Mouse (Mus musculus): Measurements from ENCODE around the gene Gtf2ird2.

The Gtf2ird2 gene

DNA sequence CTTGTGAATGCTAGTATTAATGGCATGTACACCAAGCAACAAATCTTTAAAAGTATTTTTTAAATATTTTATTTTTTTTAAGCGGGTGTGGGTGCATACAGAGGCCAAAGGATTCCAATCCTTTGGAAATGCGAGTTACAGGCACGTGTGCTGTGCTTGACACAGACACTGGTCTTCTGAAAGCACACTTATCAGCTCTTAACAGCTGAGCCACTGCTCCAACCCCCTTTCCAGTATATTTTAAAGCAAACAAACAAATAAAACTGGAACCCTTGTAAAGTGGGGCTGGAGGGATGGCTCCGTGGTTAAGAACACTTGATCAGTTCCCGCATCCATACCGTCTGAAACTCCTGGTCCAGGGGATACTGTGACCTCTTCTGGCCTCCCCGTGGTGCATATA, 657 bp upstream of the Gtf2ird2 start:
- no peak for DNase-seq

- no peak for DNase-seq
Measured at GRCm38 (mm10) chr5:134186059-134186458, 2.2 kb downstream of the Gtf2ird2 start.

DNA sequence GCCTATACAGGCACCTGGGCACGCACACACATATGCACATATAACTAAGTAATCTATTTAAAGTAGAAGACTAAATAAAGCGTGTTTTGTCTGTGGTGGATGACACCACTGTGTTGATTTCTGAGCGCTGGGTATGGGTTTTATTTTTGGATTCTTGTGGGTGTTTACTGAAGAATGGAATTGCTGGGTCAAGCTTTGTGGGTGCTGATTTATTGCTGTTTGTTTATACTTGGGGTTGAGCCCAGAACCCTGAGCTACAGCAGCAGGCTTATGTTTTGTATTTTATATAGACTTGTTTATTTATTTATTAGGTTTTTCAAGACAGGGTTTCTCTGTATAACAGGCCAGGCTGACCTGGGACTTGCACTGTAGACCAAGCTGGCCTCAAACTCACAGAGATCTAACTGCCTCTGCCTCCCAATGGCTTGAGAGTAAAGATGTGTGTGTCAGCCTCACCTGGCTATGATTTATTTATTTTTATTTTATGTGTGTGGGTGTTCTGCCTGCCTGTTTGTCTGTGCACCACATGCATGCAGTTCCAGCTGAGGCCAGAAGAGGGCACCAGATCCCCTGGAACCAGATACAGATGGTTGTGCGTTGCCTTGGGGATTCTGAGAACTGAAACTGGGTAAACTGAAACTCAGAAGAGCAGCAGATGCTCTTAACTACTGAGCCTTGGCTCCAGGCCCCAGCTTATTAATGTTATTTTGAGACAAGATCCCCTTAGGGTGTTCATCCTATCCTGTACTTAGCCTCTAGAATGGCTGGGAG, 3.3 kb downstream of the Gtf2ird2 start:
- peak; percentile 67 for DNase-seq

- DNase-seq = no peak
Measured at GRCm38 (mm10) chr5:134188571-134188970, 4.8 kb downstream of the Gtf2ird2 start.

GRCm38 (mm10) chr5:134193664-134194063, 9.8 kb downstream of the Gtf2ird2 start:
- no peak for DNase-seq

DNA sequence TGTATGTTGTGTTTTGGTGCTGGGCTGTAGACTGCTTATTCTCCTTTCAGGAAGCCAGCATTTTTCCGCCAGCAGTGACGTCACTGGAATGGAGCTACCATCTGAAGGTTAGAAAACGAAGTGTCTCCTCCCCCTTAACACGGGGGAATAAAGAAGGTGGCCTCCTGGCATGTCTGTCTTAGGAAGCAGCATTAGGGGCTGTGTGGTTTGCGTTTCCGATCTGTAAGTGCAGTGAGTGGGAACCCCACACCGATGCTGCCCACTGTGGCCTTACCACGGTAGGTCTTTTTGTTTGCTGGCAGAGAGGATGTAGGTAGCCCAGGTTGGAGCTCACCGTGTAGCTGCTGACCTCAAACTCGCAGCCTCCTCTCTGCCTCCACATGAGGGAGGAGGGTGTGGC, 22.9 kb downstream of the Gtf2ird2 start:
- no peak for DNase-seq

GRCm38 (mm10) chr5:134209931-134210554, 26.2 kb downstream of the Gtf2ird2 start:
- no peak for DNase-seq

DNA sequence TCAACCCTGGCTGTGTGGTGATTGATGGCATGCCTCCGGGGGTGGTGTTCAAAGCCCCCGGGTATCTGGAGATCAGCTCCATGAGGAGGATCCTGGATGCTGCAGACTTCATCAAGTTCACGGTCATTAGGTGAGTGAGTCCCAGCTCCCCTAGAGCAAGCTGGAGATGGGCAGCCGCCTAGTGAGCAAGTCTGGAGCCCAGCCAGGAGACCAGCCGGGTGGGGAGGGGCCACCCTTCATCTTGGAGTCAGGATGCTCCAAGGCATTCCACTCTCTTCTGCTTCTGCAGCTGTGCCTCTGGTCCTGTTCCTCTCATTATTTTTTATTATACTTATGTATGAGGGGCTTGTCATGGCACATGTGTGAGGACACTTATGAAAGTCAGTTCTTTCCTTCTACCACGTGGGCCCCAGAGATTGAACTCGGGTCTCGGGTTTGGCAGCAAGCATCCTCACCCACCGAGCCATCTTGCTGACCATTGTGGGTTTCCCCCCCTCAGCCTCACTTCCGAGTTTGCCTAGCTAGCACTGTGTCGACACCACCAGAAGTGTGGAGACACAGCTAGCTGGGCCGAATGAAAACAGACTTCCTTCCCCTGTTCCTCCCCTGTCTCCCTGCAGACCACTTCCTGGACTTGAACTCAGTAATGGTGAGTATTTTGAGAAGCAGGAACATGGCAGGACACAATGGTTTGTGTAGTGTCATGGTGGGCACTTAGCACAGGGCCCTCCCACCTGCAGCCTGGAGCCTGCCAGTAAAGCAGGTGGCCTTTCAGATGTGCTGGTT, 30.4 kb downstream of the Gtf2ird2 start:
- DNase-seq = no peak

GRCm38 (mm10) chr5:134217900-134218299, 34.1 kb downstream of the Gtf2ird2 start:
- no peak for DNase-seq

- DNase-seq = no peak
Measured at GRCm38 (mm10) chr5:134221278-134221677, 37.5 kb downstream of the Gtf2ird2 start.

DNA sequence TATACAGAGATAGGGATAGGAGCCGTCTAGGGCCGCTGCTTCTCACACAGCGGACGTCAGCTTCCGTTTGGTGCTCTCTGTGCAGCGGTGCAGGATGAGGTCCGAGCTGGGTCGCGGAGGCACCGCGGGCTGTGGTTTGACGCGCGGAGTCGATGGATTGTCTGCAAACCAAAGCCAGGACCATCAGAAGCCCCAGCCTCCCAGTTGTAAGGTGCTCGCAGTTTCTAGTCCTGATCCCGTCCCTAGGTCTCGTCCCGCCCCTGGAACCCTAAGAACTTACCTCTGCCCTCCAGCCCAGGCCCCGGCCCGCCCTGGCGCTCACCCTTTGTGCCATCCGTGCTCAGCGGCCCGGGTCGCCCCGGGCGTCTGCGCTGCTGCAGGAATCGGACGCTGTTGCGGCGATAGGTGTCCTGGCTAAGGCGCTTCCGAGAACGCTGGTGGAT, 37.9 kb downstream of the Gtf2ird2 start:
- DNase-seq = no peak

DNA sequence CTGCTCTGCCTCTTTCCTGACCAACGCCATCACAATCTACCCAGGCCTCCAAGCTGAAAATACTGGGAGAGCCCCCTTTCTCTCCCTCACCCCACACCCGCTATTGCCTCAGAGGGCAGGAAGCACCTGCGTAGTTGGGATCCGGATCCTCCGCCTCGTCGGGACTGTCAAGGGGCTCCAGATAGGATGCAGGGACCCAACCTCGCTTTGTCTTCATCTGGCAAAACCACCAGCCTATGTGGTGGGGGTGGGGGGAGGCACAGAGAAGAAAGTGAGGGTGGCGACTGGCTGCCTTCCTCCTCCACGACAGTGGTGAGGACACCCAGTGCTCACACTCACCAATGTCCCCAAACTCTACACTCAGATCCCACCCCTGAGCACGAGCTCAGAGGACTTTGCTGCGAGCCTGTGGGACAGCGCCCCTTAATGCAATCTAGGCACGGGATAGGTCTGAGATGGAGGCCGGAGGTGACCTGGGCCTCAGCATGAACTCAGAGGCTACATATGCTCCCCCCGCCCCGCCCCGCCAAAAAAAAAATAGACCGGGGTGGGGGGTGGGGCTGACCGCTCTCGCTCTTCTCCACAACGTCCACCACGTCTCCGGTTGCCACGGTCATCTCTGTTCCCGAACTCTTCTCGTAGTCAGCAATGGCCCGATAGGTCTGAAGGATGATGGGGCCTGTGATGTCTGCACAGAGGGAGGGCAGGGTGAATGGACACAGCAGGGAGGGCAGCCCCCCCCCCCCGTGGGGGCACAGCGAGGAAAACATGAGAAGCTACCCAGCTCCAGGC, 41.5 kb downstream of the Gtf2ird2 start:
- no peak for DNase-seq

DNA sequence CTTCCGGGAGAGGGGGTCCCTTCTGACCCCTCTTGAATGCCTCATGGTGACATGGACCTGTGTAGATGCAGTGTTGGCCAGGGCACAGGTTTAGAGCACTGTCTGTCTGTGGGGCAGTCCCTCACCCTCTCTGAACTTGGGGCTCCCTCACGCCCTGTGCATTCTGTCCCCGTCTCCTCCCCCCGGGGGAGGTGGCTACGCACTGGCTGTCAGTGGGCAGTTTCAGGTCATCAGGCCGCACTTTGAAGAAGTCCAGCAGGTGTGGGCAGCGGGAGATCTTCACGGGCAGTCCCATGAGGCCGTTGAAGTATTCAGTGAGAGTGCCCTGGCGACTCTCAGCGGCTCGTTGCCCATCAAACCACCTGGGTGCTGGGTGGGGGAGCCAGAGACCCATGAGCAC, 43.1 kb downstream of the Gtf2ird2 start:
- DNase-seq = no peak

GRCm38 (mm10) chr5:134227574-134228248, 43.9 kb downstream of the Gtf2ird2 start:
- no peak for DNase-seq

GRCm38 (mm10) chr5:134228249-134228638, 44.4 kb downstream of the Gtf2ird2 start:
- no peak for DNase-seq

- DNase-seq = no peak
Measured at GRCm38 (mm10) chr5:134229391-134229790, 45.6 kb downstream of the Gtf2ird2 start, which contains the start of gene Ncf1. TSS of gene Ncf1 (minus strand) at chr5:134229625.

GRCm38 (mm10) chr5:134231376-134231775, 47.6 kb downstream of the Gtf2ird2 start:
- no peak for DNase-seq

GRCm38 (mm10) chr5:134232111-134232510, 48.3 kb downstream of the Gtf2ird2 start:
- no peak for DNase-seq

- no peak for DNase-seq
Measured at GRCm38 (mm10) chr5:134232568-134232967, 48.7 kb downstream of the Gtf2ird2 start.

GRCm38 (mm10) chr5:134233244-134233651, 49.4 kb downstream of the Gtf2ird2 start:
- DNase-seq = no peak

DNA sequence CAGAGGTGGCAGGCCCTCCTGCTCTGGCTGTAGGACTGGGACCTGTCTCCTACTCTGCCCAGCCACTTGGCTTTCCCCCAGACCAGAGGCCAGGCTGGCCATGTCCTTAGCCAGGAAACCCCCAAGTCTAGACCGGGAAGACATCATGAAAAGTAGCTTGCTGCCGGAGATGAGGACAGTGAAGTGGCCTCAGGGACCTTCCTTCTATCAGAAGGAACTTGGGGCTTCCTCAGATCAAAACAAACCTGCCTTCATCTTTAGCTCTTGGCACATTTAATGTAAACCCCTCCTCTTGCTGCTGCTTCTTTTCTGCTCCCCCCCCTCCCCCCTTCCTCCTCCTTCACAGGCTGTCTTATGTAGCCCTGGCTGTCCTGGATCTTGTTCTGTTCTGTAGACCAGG, 50.4 kb downstream of the Gtf2ird2 start:
- DNase-seq = no peak

- DNase-seq = peak; percentile 73
Measured at GRCm38 (mm10) chr5:134235111-134235510, 51.3 kb downstream of the Gtf2ird2 start.

Measured in right cerebral cortex, postnatal 14 days (tissue).